Mouse (Mus musculus) inflammation-experienced regulatory T-cells, adult 6 months (primary cell): ENCODE results near the gene Nphs1. TPM values are rescaled to one million over a fixed set of nuclear protein-coding genes. Genes with fewer than 3 reads are reported as not detected.
A peak's percentile ranks its signal among the peaks of the same experiment; 100 is the strongest.
"Not testable (repeated sequence)": the region's sequence is repeated elsewhere in the genome, so short reads cannot be mapped to it uniquely, and the experiment has no call there.

Experiments used
- ATAC-seq: one replicate; pipeline ENCODE4 v1.8.0; 2017
- polyA plus RNA-seq, 3 experiments: library from polyadenylated mRNA; unstranded; fragments of 100-300 nt; shearing (Covaris generic); gene quantifications; one replicate each; pipeline ENCODE4 v1.2.1; 2017

Gene Nphs1
- polyA plus RNA-seq, 3 experiments from 2014 or later, result 0.11 TPM; not detected in 2

- ATAC-seq, result no peak
These were observed 35.4 kb downstream of the Nphs1 start, which contains the start of gene Prodh2 for GRCm38 (mm10) chr7:30493401-30493931. Gene Prodh2, plus strand, starts transcription at chr7:30493622.

- ATAC-seq, result not testable (repeated sequence)
These were observed 37.5 kb downstream of the Nphs1 start for GRCm38 (mm10) chr7:30495506-30496042.

- not testable (repeated sequence) for ATAC-seq
These were observed 43.0 kb downstream of the Nphs1 start for GRCm38 (mm10) chr7:30501159-30501558.

GRCm38 (mm10) chr7:30508061-30508460, 49.9 kb downstream of the Nphs1 start:
- no peak for ATAC-seq

- ATAC-seq, result no peak
These were observed 57.1 kb downstream of the Nphs1 start for GRCm38 (mm10) chr7:30515003-30515760.

GRCm38 (mm10) chr7:30518325-30518724, 60.2 kb downstream of the Nphs1 start:
- no peak for ATAC-seq

- no peak for ATAC-seq
These were observed 62.3 kb downstream of the Nphs1 start for GRCm38 (mm10) chr7:30520396-30520795.

GRCm38 (mm10) chr7:30520856-30521255, 62.7 kb downstream of the Nphs1 start:
- ATAC-seq, result no peak

- ATAC-seq, result no peak
These were observed 64.8 kb downstream of the Nphs1 start for GRCm38 (mm10) chr7:30522871-30523270.

- no peak for ATAC-seq
These were observed 66.4 kb downstream of the Nphs1 start for GRCm38 (mm10) chr7:30524487-30524886.

- ATAC-seq, result no peak
These were observed 67.8 kb downstream of the Nphs1 start for GRCm38 (mm10) chr7:30525954-30526353.

GRCm38 (mm10) chr7:30526399-30526798, 68.3 kb downstream of the Nphs1 start:
- no peak for ATAC-seq

- ATAC-seq, result no peak
These were observed 68.9 kb downstream of the Nphs1 start for GRCm38 (mm10) chr7:30526981-30527380.

- no peak for ATAC-seq
These were observed 73.2 kb downstream of the Nphs1 start for GRCm38 (mm10) chr7:30531291-30531815.

- no peak for ATAC-seq
These were observed 74.8 kb downstream of the Nphs1 start for GRCm38 (mm10) chr7:30532931-30533330.

GRCm38 (mm10) chr7:30533941-30534632, 76.0 kb downstream of the Nphs1 start:
- no peak for ATAC-seq

GRCm38 (mm10) chr7:30534633-30535577, 76.8 kb downstream of the Nphs1 start, which contains the start of gene Arhgap33:
Gene Arhgap33, minus strand, starts transcription at chr7:30535060.
- ATAC-seq, result peak; percentile 95
